Mouse (Mus musculus): Measurements from ENCODE around the gene Sf3b3. TPM values are rescaled to one million over a fixed set of nuclear protein-coding genes. Genes with fewer than 3 reads are reported as not detected.
"Not testable (repeated sequence)": the region's sequence is repeated elsewhere in the genome, so short reads cannot be mapped to it uniquely, and the experiment has no call there.

The Sf3b3 gene
- polyA plus RNA-seq, 1 experiment: 91.8 TPM

DNA sequence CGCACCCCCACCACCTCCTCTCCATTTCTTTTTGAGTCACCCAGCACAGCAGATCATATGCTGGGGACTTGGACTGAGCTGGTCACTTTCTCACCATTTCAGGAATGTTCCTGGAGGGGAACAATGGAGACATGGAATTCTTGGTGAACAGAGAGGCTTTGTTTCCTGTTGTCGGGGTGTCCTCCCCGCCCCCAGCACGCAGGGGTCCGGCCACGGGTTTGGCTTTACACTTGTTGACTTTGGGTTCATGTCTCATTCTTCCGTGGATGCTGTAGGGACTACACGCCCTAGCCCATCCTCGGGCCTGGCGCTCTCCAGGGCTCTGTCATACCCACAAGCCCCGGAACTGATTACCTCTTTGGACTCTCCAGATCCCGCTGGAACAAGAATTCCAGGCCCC, 57.6 kb downstream of the Sf3b3 start:
- peaks cover 70% of the 10 kb centered on the region for H3K79me2 ChIP-seq (ENCODE audit: control insufficient read depth, insufficient read depth)
- peak overlapping the region; percentile 30 for H3K4me3 ChIP-seq (ENCODE audit: insufficient read depth, poor library complexity, severe bottlenecking)
- H3ac ChIP-seq (ENCODE audit: control insufficient read depth, insufficient read length, low read depth): peak overlapping the region; percentile 77
- peaks cover 12% of the 10 kb centered on the region for H3K36me3 ChIP-seq (ENCODE audit: control insufficient read depth, insufficient read depth)
- TF ChIP-seq MAX (IDR thresholded peaks at IDR 0.05) (peak; percentile 42), MYOG (IDR thresholded peaks at IDR 0.05; ENCODE audit: control insufficient read depth, extremely low read depth, insufficient read length) (no peak), USF1 (IDR thresholded peaks at IDR 0.05; ENCODE audit: low read depth) (no peak), CTCF (IDR thresholded peaks at IDR 0.05; ENCODE audit: control insufficient read depth, insufficient read depth, insufficient read length) (no peak), CEBPB (IDR thresholded peaks at IDR 0.05; ENCODE audit: low read depth) (no peak)
- H3K79me3 ChIP-seq (ENCODE audit: low read depth): peaks cover 36% of the 10 kb centered on the region
- no peaks in the 10 kb centered on the region for H3K27me3 ChIP-seq (ENCODE audit: control insufficient read depth, insufficient read depth, insufficient read length)

DNA sequence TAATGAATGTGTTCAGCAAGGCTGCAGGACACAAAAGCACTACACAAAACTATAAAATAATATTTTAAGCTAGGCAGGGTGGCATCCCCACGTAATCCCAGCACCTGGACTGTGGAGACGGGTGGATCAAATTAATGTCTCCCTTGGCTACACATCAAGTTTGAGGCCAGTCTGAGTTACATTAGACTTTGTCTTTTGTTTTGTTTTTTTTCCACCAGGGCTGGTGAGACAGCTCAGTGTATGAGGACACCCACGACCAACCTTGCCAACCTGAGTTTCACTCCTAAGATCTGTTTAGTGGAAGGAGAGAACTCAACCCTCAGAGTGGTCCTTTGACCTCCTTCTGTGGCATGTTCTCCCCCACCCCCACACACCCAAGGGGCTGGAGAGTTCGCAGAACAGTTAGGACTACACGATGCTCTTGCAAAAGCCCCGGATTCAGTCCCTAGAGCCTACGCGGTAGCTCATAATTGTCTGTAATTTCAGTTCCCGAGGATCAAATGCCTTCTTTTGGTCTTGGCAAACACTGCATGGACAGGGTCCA, 59.1 kb downstream of the Sf3b3 start:
- no peak for TF ChIP-seq USF1 (IDR thresholded peaks at IDR 0.05; ENCODE audit: low read depth)
- TF ChIP-seq CTCF (IDR thresholded peaks at IDR 0.05; ENCODE audit: control insufficient read depth, insufficient read depth, insufficient read length): no peak
- no peak for TF ChIP-seq MAX (IDR thresholded peaks at IDR 0.05)
- no peak for TF ChIP-seq MYOG (IDR thresholded peaks at IDR 0.05; ENCODE audit: control insufficient read depth, extremely low read depth, insufficient read length)
- TF ChIP-seq MYOD1 (IDR thresholded peaks at IDR 0.05; ENCODE audit: control insufficient read depth, insufficient read length, low read depth): no peak
- TF ChIP-seq CEBPB (IDR thresholded peaks at IDR 0.05; ENCODE audit: low read depth): no peak
- no peak for TF ChIP-seq FOSL1 (IDR thresholded peaks at IDR 0.05; ENCODE audit: insufficient read depth, low read length, poor library complexity, severe bottlenecking)

GRCm38 (mm10) chr8:110786934-110787333, 59.7 kb downstream of the Sf3b3 start:
- Histone ChIP-seq H3K79me3 (ENCODE audit: low read depth) (peaks cover 47% of the 10 kb centered on the region), H3K79me2 (ENCODE audit: control insufficient read depth, insufficient read depth) (peaks cover 82% of the 10 kb centered on the region), H3ac (ENCODE audit: control insufficient read depth, insufficient read length, low read depth) (no peak overlapping the region), H3K4me3 (ENCODE audit: insufficient read depth, poor library complexity, severe bottlenecking) (no peak overlapping the region), H3K36me3 (ENCODE audit: control insufficient read depth, insufficient read depth) (peaks cover 23% of the 10 kb centered on the region), H3K27me3 (ENCODE audit: control insufficient read depth, insufficient read depth, insufficient read length) (no peaks in the 10 kb centered on the region)
- TF ChIP-seq USF1 (IDR thresholded peaks at IDR 0.05; ENCODE audit: low read depth): no peak
- no peak for TF ChIP-seq MAX (IDR thresholded peaks at IDR 0.05)
- TF ChIP-seq MYOD1 (IDR thresholded peaks at IDR 0.05; ENCODE audit: control insufficient read depth, insufficient read length, low read depth): no peak
- TF ChIP-seq FOSL1 (IDR thresholded peaks at IDR 0.05; ENCODE audit: insufficient read depth, low read length, poor library complexity, severe bottlenecking): no peak
- no peak for TF ChIP-seq CTCF (IDR thresholded peaks at IDR 0.05; ENCODE audit: control insufficient read depth, insufficient read depth, insufficient read length)
- no peak for TF ChIP-seq CEBPB (IDR thresholded peaks at IDR 0.05; ENCODE audit: low read depth)
- no peak for TF ChIP-seq MYOG (IDR thresholded peaks at IDR 0.05; ENCODE audit: control insufficient read depth, extremely low read depth, insufficient read length)

More for the DNA sequence above, 59.1 kb downstream of the Sf3b3 start:
- Histone ChIP-seq H3K36me3 (ENCODE audit: control insufficient read depth, insufficient read depth) (peaks cover 23% of the 10 kb centered on the region), H3K79me3 (ENCODE audit: low read depth) (peaks cover 46% of the 10 kb centered on the region), H3K4me3 (ENCODE audit: insufficient read depth, poor library complexity, severe bottlenecking) (no peak overlapping the region), H3ac (ENCODE audit: control insufficient read depth, insufficient read length, low read depth) (no peak overlapping the region), H3K27me3 (ENCODE audit: control insufficient read depth, insufficient read depth, insufficient read length) (no peaks in the 10 kb centered on the region), H3K79me2 (ENCODE audit: control insufficient read depth, insufficient read depth) (peaks cover 82% of the 10 kb centered on the region)

DNA sequence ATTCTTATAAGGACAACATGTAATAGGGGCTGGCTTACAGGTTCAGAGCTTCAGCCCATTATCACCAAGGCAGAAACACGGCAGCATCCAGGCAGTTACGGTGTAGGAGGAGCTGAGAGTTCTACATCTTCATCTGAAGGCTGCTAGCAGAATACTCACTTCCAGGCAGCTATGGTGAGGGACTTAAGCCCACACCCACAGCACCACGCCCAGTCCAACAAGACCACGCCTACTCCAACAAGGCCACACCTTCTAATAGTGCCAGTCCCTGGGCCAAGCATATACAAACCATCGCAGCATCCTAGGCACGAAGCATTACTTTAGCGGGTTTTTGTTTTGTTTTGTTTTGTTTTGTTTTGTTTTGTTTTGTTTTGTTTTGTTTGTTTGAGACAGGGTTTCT, 60.1 kb downstream of the Sf3b3 start:
- H3ac ChIP-seq (ENCODE audit: control insufficient read depth, insufficient read length, low read depth); H3K4me3 ChIP-seq (ENCODE audit: insufficient read depth, poor library complexity, severe bottlenecking); H3K27me3 ChIP-seq (ENCODE audit: control insufficient read depth, insufficient read depth, insufficient read length): not testable (repeated sequence)
- peaks cover 51% of the 10 kb centered on the region for H3K79me3 ChIP-seq (ENCODE audit: low read depth)
- peaks cover 23% of the 10 kb centered on the region for H3K36me3 ChIP-seq (ENCODE audit: control insufficient read depth, insufficient read depth)
- H3K79me2 ChIP-seq (ENCODE audit: control insufficient read depth, insufficient read depth): peaks cover 82% of the 10 kb centered on the region

- H3K79me2 ChIP-seq (ENCODE audit: control insufficient read depth, insufficient read depth): peaks cover 81% of the 10 kb centered on the region
- peaks cover 23% of the 10 kb centered on the region for H3K36me3 ChIP-seq (ENCODE audit: control insufficient read depth, insufficient read depth)
- H3K27me3 ChIP-seq (ENCODE audit: control insufficient read depth, insufficient read depth, insufficient read length): no peaks in the 10 kb centered on the region
- H3K4me3 ChIP-seq (ENCODE audit: insufficient read depth, poor library complexity, severe bottlenecking): no peak overlapping the region
- H3K79me3 ChIP-seq (ENCODE audit: low read depth): peaks cover 52% of the 10 kb centered on the region
- TF ChIP-seq CTCF (IDR thresholded peaks at IDR 0.05; ENCODE audit: control insufficient read depth, insufficient read depth, insufficient read length) (no peak), FOSL1 (IDR thresholded peaks at IDR 0.05; ENCODE audit: insufficient read depth, low read length, poor library complexity, severe bottlenecking) (no peak), MYOG (IDR thresholded peaks at IDR 0.05; ENCODE audit: control insufficient read depth, extremely low read depth, insufficient read length) (no peak), CEBPB (IDR thresholded peaks at IDR 0.05; ENCODE audit: low read depth) (no peak), MAX (IDR thresholded peaks at IDR 0.05) (no peak), MYOD1 (IDR thresholded peaks at IDR 0.05; ENCODE audit: control insufficient read depth, insufficient read length, low read depth) (no peak), USF1 (IDR thresholded peaks at IDR 0.05; ENCODE audit: low read depth) (no peak)
- no peak overlapping the region for H3ac ChIP-seq (ENCODE audit: control insufficient read depth, insufficient read length, low read depth)
Measured at GRCm38 (mm10) chr8:110785366-110785765, 61.2 kb downstream of the Sf3b3 start.

GRCm38 (mm10) chr8:110779924-110780718, 66.5 kb downstream of the Sf3b3 start:
- Histone ChIP-seq H3K79me2 (ENCODE audit: control insufficient read depth, insufficient read depth) (peaks cover 82% of the 10 kb centered on the region), H3ac (ENCODE audit: control insufficient read depth, insufficient read length, low read depth) (no peak overlapping the region), H3K27me3 (ENCODE audit: control insufficient read depth, insufficient read depth, insufficient read length) (no peaks in the 10 kb centered on the region), H3K36me3 (ENCODE audit: control insufficient read depth, insufficient read depth) (peaks cover 31% of the 10 kb centered on the region), H3K4me3 (ENCODE audit: insufficient read depth, poor library complexity, severe bottlenecking) (no peak overlapping the region), H3K79me3 (ENCODE audit: low read depth) (peaks cover 45% of the 10 kb centered on the region)
- no peak for TF ChIP-seq CTCF (IDR thresholded peaks at IDR 0.05; ENCODE audit: control insufficient read depth, insufficient read depth, insufficient read length)
- peak; percentile 41 for TF ChIP-seq FOSL1 (IDR thresholded peaks at IDR 0.05; ENCODE audit: insufficient read depth, low read length, poor library complexity, severe bottlenecking)
- TF ChIP-seq MYOG (IDR thresholded peaks at IDR 0.05; ENCODE audit: control insufficient read depth, extremely low read depth, insufficient read length): no peak
- peak; percentile 3 for TF ChIP-seq CEBPB (IDR thresholded peaks at IDR 0.05; ENCODE audit: low read depth)
